Mouse (Mus musculus) hindbrain, embryonic 12.5 days (tissue): ENCODE measurements around the gene Sppl3. TPM values are rescaled to one million over a fixed set of nuclear protein-coding genes. Genes with fewer than 3 reads are reported as not detected.

Experiments
- ATAC-seq: fragments of 200-750 bp; cut with Nextera tagmentation; 2 replicates; pipeline ENCODE4 v1.8.0; 2017; ENCODE audit warnings: moderate TSS enrichment; ENCODE audit not compliant: low FRiP score
- H3K27ac ChIP-seq: fragments of 300-500 bp; sonication (generic); 2 replicates; pipeline ENCODE4 v1.5.1; 2016; ENCODE audit warnings: mild to moderate bottlenecking
- H3K27me3 ChIP-seq: fragments of 300-500 bp; sonication (generic); 2 replicates; pipeline ENCODE4 v1.6.1; 2016; ENCODE audit warnings: mild to moderate bottlenecking
- H3K36me3 ChIP-seq: fragments of 300-500 bp; sonication (generic); 2 replicates; pipeline ENCODE4 v1.6.1; 2016; ENCODE audit warnings: mild to moderate bottlenecking
- H3K4me1 ChIP-seq: fragments of 300-500 bp; sonication (generic); 2 replicates; pipeline ENCODE4 v1.6.1; 2016
- H3K4me2 ChIP-seq: fragments of 300-500 bp; sonication (generic); replicated peaks from 2 replicates; pipeline ENCODE4 v1.6.1; 2016; ENCODE audit warnings: mild to moderate bottlenecking
- H3K4me3 ChIP-seq: fragments of 300-500 bp; sonication (generic); 2 replicates; pipeline ENCODE4 v1.5.1; 2016; ENCODE audit warnings: mild to moderate bottlenecking
- H3K9ac ChIP-seq: fragments of 300-500 bp; sonication (generic); 2 replicates; pipeline ENCODE4 v1.6.1; 2016; ENCODE audit warnings: mild to moderate bottlenecking, moderate library complexity
- H3K9me3 ChIP-seq: fragments of 300-500 bp; sonication (generic); replicated peaks from 2 replicates; pipeline ENCODE4 v1.6.1; 2016; ENCODE audit warnings: mild to moderate bottlenecking
- WGBS: fragments of 180-500 bp; shearing (Covaris S2); methylation state at CpG from one replicate; pipeline ENCODE4 v1.1.7; 2016; 5-methylcytosine and 5-hydroxymethylcytosine counted together
- polyA plus RNA-seq: library from polyadenylated mRNA; unstranded; fragments of >200 nt; fragmentation: Nextera tagmentation; extraction: Ambion mirVana; gene quantifications from 2 replicates; pipeline ENCODE4 v1.2.1, GENCODE M21; 2016

The Sppl3 gene
- polyA plus RNA-seq = 27.5 and 31.1 TPM in 2 replicates

- Histone ChIP-seq H3K27me3 (no peaks in the 10 kb centered on the region), H3K4me3 (peak within 1 kb of the TSS; percentile 98), H3K9ac (peak within 1 kb of the TSS; percentile 98), H3K36me3 (no peaks in the 10 kb centered on the region), H3K4me2 (peak within 1 kb of the TSS; percentile 97), H3K27ac (peak within 1 kb of the TSS; percentile 93), H3K4me1 (peaks cover 30% of the 10 kb centered on the region), H3K9me3 (no peaks in the 10 kb centered on the region)
- ATAC-seq = peak; percentile 93
- WGBS = 1% methylated on average over 41 of the region's 65 CpGs
Measured at GRCm38 (mm10) chr5:115010577-115011216, at the start of gene Sppl3. Gene Sppl3 (plus strand): TSS chr5:115011137.

- H3K27ac ChIP-seq = no peak overlapping the region
- 35% methylated on average over 4 of the region's 4 CpGs for WGBS
Measured at GRCm38 (mm10) chr5:114961590-114962360, 49.2 kb upstream of the Sppl3 start.

GRCm38 (mm10) chr5:114964315-114964966 lies 46.5 kb upstream of the Sppl3 start:
- peaks cover 17% of the 10 kb centered on the region for H3K27me3 ChIP-seq
- H3K4me2 ChIP-seq = no peak overlapping the region
- H3K4me3 ChIP-seq = no peak overlapping the region
- no peak for ATAC-seq
- peaks cover 13% of the 10 kb centered on the region for H3K4me1 ChIP-seq
- no peak overlapping the region for H3K27ac ChIP-seq
- H3K9me3 ChIP-seq = no peaks in the 10 kb centered on the region
- no peaks in the 10 kb centered on the region for H3K36me3 ChIP-seq
- H3K9ac ChIP-seq = no peak overlapping the region
- WGBS = 66% methylated on average over 7 of the region's 7 CpGs

More at GRCm38 (mm10) chr5:114961590-114962360, 49.2 kb upstream of the Sppl3 start:
- no peak overlapping the region for H3K4me3 ChIP-seq
- H3K36me3 ChIP-seq = no peaks in the 10 kb centered on the region
- peaks cover 8% of the 10 kb centered on the region for H3K4me1 ChIP-seq
- no peak overlapping the region for H3K9ac ChIP-seq
- H3K4me2 ChIP-seq = no peak overlapping the region
- ATAC-seq = no peak; the same call in 1 of the 2 replicates
- no peaks in the 10 kb centered on the region; the same call in none of the 2 replicates for H3K27me3 ChIP-seq
- H3K9me3 ChIP-seq = no peaks in the 10 kb centered on the region

- 67% methylated on average over 17 of the region's 17 CpGs for WGBS
- no peak overlapping the region for H3K4me2 ChIP-seq
- H3K9me3 ChIP-seq = no peaks in the 10 kb centered on the region
- peaks cover 23% of the 10 kb centered on the region for H3K27me3 ChIP-seq
- H3K9ac ChIP-seq = no peak overlapping the region
- H3K4me1 ChIP-seq = peaks cover 13% of the 10 kb centered on the region
- H3K4me3 ChIP-seq = no peak overlapping the region
- H3K27ac ChIP-seq = no peak overlapping the region
- no peaks in the 10 kb centered on the region for H3K36me3 ChIP-seq
- ATAC-seq = no peak
Measured at GRCm38 (mm10) chr5:114964967-114965898, 45.7 kb upstream of the Sppl3 start.

- H3K27me3 ChIP-seq = peaks cover 23% of the 10 kb centered on the region
- 33% methylated on average over 14 of the region's 14 CpGs for WGBS
- ATAC-seq = no peak
- H3K36me3 ChIP-seq = no peaks in the 10 kb centered on the region
- H3K9ac ChIP-seq = no peak overlapping the region
- no peak overlapping the region for H3K4me2 ChIP-seq
- H3K4me1 ChIP-seq = 0 out of 2 replicates have a peak, but pooled peaks cover 5% of the 10 kb centered on the region
- H3K27ac ChIP-seq = no peak overlapping the region
- no peaks in the 10 kb centered on the region for H3K9me3 ChIP-seq
- H3K4me3 ChIP-seq = no peak overlapping the region
Measured at GRCm38 (mm10) chr5:114967523-114968268, 43.2 kb upstream of the Sppl3 start.

GRCm38 (mm10) chr5:114968651-114969050 lies 42.3 kb upstream of the Sppl3 start:
- H3K9ac ChIP-seq = 0 out of 2 replicates have a peak overlapping the region, but pooled peaks have one; percentile 27
- no peaks in the 10 kb centered on the region for H3K9me3 ChIP-seq
- H3K4me1 ChIP-seq = 0 out of 2 replicates have a peak, but pooled peaks cover 5% of the 10 kb centered on the region
- 19% methylated on average over 7 of the region's 7 CpGs for WGBS
- no peak for ATAC-seq
- H3K4me3 ChIP-seq = no peak overlapping the region
- no peak overlapping the region for H3K4me2 ChIP-seq
- H3K36me3 ChIP-seq = no peaks in the 10 kb centered on the region
- peaks cover 23% of the 10 kb centered on the region for H3K27me3 ChIP-seq
- no peak overlapping the region for H3K27ac ChIP-seq

- no peak overlapping the region for H3K9ac ChIP-seq
- no peak for ATAC-seq
- 14% methylated on average over 4 of the region's 4 CpGs for WGBS
- no peak overlapping the region for H3K27ac ChIP-seq
- 0 out of 2 replicates have a peak, but pooled peaks cover 5% of the 10 kb centered on the region for H3K4me1 ChIP-seq
- H3K36me3 ChIP-seq = no peaks in the 10 kb centered on the region
- no peaks in the 10 kb centered on the region for H3K9me3 ChIP-seq
- peaks cover 23% of the 10 kb centered on the region for H3K27me3 ChIP-seq
- H3K4me3 ChIP-seq = no peak overlapping the region
- H3K4me2 ChIP-seq = no peak overlapping the region
Measured at GRCm38 (mm10) chr5:114969064-114969463, 41.9 kb upstream of the Sppl3 start.

- Histone ChIP-seq H3K27me3 (peaks cover 23% of the 10 kb centered on the region), H3K9me3 (no peaks in the 10 kb centered on the region), H3K27ac (no peak overlapping the region), H3K9ac (no peak overlapping the region), H3K4me1 (0 out of 2 replicates have a peak, but pooled peaks cover 5% of the 10 kb centered on the region), H3K36me3 (no peaks in the 10 kb centered on the region), H3K4me2 (no peak overlapping the region), H3K4me3 (no peak overlapping the region)
- ATAC-seq = no peak
- 51% methylated on average over 13 of the region's 13 CpGs for WGBS
Measured at GRCm38 (mm10) chr5:114969609-114970215, 41.2 kb upstream of the Sppl3 start.

- Histone ChIP-seq H3K9me3 (no peaks in the 10 kb centered on the region), H3K27me3 (peaks cover 23% of the 10 kb centered on the region), H3K4me1 (0 out of 2 replicates have a peak, but pooled peaks cover 5% of the 10 kb centered on the region), H3K4me3 (no peak within 1 kb of the TSS), H3K9ac (no peak within 1 kb of the TSS), H3K36me3 (no peaks in the 10 kb centered on the region), H3K27ac (no peak within 1 kb of the TSS), H3K4me2 (no peak within 1 kb of the TSS)
- no peak for ATAC-seq
- 79% methylated on average over 17 of the region's 17 CpGs for WGBS
Measured at GRCm38 (mm10) chr5:114970824-114971227, 40.1 kb upstream of the Sppl3 start, which contains the start of gene Hnf1a. Gene Hnf1a (minus strand): TSS chr5:114971094.

- H3K4me3 ChIP-seq = no peak overlapping the region
- H3K27me3 ChIP-seq = peaks cover 23% of the 10 kb centered on the region
- ATAC-seq = no peak
- WGBS = 81% methylated on average over 9 of the region's 9 CpGs
- no peak overlapping the region for H3K9ac ChIP-seq
- H3K4me2 ChIP-seq = no peak overlapping the region
- no peaks in the 10 kb centered on the region for H3K36me3 ChIP-seq
- H3K4me1 ChIP-seq = 0 out of 2 replicates have a peak, but pooled peaks cover 5% of the 10 kb centered on the region
- no peaks in the 10 kb centered on the region for H3K9me3 ChIP-seq
- H3K27ac ChIP-seq = no peak overlapping the region
Measured at GRCm38 (mm10) chr5:114972201-114972600, 38.7 kb upstream of the Sppl3 start.
